11 mouse cellular contexts compared by ENCODE assay signal in the genomic region with DNA sequence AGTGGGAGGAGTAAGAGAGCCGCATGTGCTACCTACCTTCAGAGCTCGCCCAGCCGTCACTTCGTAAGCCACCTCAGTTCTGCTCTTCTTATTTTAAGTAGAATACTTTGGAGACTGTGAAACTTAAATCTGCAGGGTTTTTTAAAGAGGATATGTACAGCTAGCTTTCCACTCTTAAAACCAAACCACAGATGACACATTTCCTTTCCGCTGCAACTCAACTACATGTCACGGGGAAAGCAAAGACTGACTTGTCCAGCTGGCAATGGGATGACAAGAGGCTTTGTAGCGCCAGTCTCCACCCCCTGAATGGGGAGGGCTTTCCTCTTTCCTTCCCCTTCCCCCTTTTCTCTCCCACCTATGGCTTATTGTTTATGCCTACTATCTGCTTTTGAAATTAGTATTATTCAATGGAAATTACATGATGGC. TPM values are rescaled to one million over a fixed set of nuclear protein-coding genes. Genes with fewer than 3 reads are reported as not detected.
DNase-seq lines count a peak whose midpoint lies in the region; ATAC-seq lines count a peak whose summit lies in the region.
"Had no signal": no experiment of that assay in that cellular context is flagged by ENCODE, and none has a peak within 500 bp of the region (broad histone marks: within the 10 kb centered on the region; RNA-seq: fewer than 3 reads in every experiment).

A gene (minus strand): TSS at position 257 of the 429 bp plus-strand sequence.
A gene (minus strand): TSS at position 277 of the 429 bp plus-strand sequence.

- no peak within 1 kb of the TSS for H3K27ac ChIP-seq in embryonic facial prominence, embryonic 14.5 days (replicated peaks; ENCODE audit: low read depth, low read length)
- no peak within 1 kb of the TSS for H3K27ac ChIP-seq in embryonic facial prominence, embryonic 10.5 days (replicated peaks)
- H3K27ac ChIP-seq in kidney, embryonic 16.5 days (ENCODE audit: low read length), result no peak within 1 kb of the TSS
- H3K27ac ChIP-seq: embryonic facial prominence, embryonic 12.5 days; limb, embryonic 13.5 days had no signal

- DNase-seq in embryonic facial prominence, embryonic 14.5 days (ENCODE audit: low spot score), result peak; percentile 35
- DNase-seq in embryonic facial prominence, embryonic 10.5 days (ENCODE audit: low spot score), result no peak
- DNase-seq in CD4-positive helper T cell, adult 2 months (ENCODE audit: low read depth, low spot score), result peak; percentile 89
- peak; percentile 35 to 51 for DNase-seq in heart, postnatal 10 days
- peak; percentile 64 for DNase-seq in lung, postnatal 36 days
- DNase-seq in yolk sac, embryonic 10.5 days (ENCODE audit: low spot score), result no peak
- DNase-seq in kidney, adult 8-10 months, result no peak

- H3K9me3 ChIP-seq in embryonic facial prominence, embryonic 14.5 days (ENCODE audit: control insufficient read depth, low read length), result no peaks in the 10 kb centered on the region
- H3K9me3 ChIP-seq in embryonic facial prominence, embryonic 10.5 days, result no peaks in the 10 kb centered on the region
- H3K9me3 ChIP-seq in kidney, embryonic 16.5 days (ENCODE audit: low read length), result no peaks in the 10 kb centered on the region
- H3K9me3 ChIP-seq: embryonic facial prominence, embryonic 12.5 days; limb, embryonic 13.5 days had no signal

- no peak for ATAC-seq in embryonic facial prominence, embryonic 14.5 days (ENCODE audit: low read depth)
- ATAC-seq in kidney, embryonic 16.5 days (ENCODE audit: low FRiP score, low TSS enrichment), result no peak

- no peak within 1 kb of the TSS for H3K4me2 ChIP-seq in embryonic facial prominence, embryonic 14.5 days (ENCODE audit: low read depth, low read length)
- no peak within 1 kb of the TSS for H3K4me2 ChIP-seq in kidney, embryonic 16.5 days (replicated peaks; ENCODE audit: low read depth, low read length)
- H3K4me2 ChIP-seq: embryonic facial prominence, embryonic 12.5 days; limb, embryonic 13.5 days had no signal

- H3K4me3 ChIP-seq in embryonic facial prominence, embryonic 14.5 days (ENCODE audit: low read depth, low read length), result no peak within 1 kb of the TSS
- H3K4me3 ChIP-seq in embryonic facial prominence, embryonic 10.5 days, result no peak within 1 kb of the TSS
- no peak within 1 kb of the TSS for H3K4me3 ChIP-seq in kidney, embryonic 16.5 days (ENCODE audit: low read length)
- H3K4me3 ChIP-seq: embryonic facial prominence, embryonic 12.5 days; limb, embryonic 13.5 days had no signal

- no peak within 1 kb of the TSS for H3K9ac ChIP-seq in embryonic facial prominence, embryonic 14.5 days (ENCODE audit: low read depth, low read length)
- H3K9ac ChIP-seq in kidney, embryonic 16.5 days (replicated peaks; ENCODE audit: low read length), result no peak within 1 kb of the TSS
- H3K9ac ChIP-seq: embryonic facial prominence, embryonic 12.5 days; limb, embryonic 13.5 days had no signal

- peaks cover 27% of the 10 kb centered on the region; the same call in 1 of the 2 replicates for H3K36me3 ChIP-seq in embryonic facial prominence, embryonic 14.5 days (ENCODE audit: control insufficient read depth, insufficient read depth, low read length)
- H3K36me3 ChIP-seq in embryonic facial prominence, embryonic 10.5 days (replicated peaks), result peaks cover 53% of the 10 kb centered on the region
- no peaks in the 10 kb centered on the region for H3K36me3 ChIP-seq in kidney, embryonic 16.5 days (ENCODE audit: insufficient read depth, low read length)

- H3K27me3 ChIP-seq in embryonic facial prominence, embryonic 14.5 days (replicated peaks; ENCODE audit: control insufficient read depth, insufficient read depth, low read length), result no peaks in the 10 kb centered on the region
- no peaks in the 10 kb centered on the region for H3K27me3 ChIP-seq in embryonic facial prominence, embryonic 10.5 days (replicated peaks; ENCODE audit: low read depth, poor library complexity, severe bottlenecking)
- H3K27me3 ChIP-seq in kidney, embryonic 16.5 days (ENCODE audit: insufficient read depth, low read length), result no peaks in the 10 kb centered on the region
- H3K27me3 ChIP-seq: embryonic facial prominence, embryonic 12.5 days; limb, embryonic 13.5 days had no signal

- 81% methylated on average over 7 of the region's 7 CpGs for whole genome bisulfite sequencing in embryonic facial prominence, embryonic 14.5 days
- 85% methylated on average over 7 of the region's 7 CpGs for WGBS in embryonic facial prominence, embryonic 10.5 days
- WGBS in kidney, embryonic 16.5 days, result 88% methylated on average over 7 of the region's 7 CpGs

- intact Hi-C loops in heart, postnatal 10 days (cut with DNase I), result no loop called here

- peaks cover 10% of the 10 kb centered on the region for H3K4me1 ChIP-seq in embryonic facial prominence, embryonic 14.5 days (ENCODE audit: control insufficient read depth, insufficient read depth, low read length)
- no peaks in the 10 kb centered on the region for H3K4me1 ChIP-seq in embryonic facial prominence, embryonic 10.5 days
- 0 out of 2 replicates have a peak, but pooled peaks cover 2% of the 10 kb centered on the region for H3K4me1 ChIP-seq in kidney, embryonic 16.5 days (ENCODE audit: insufficient read depth, low read length)
- H3K4me1 ChIP-seq: embryonic facial prominence, embryonic 12.5 days had no signal

RNA-seq across cellular contexts. Expression of the first gene that starts in this region (rescaled TPM):
- polyA plus RNA-seq in embryonic facial prominence, embryonic 14.5 days (2014; fragmentation: Nextera tagmentation; extraction: Ambion mirVana), result 0.52 and 0.58 TPM in 2 replicates
- 1.1 and 1.5 TPM in 2 replicates for polyA plus RNA-seq in embryonic facial prominence, embryonic 10.5 days (2016; fragmentation: Nextera tagmentation; extraction: Ambion mirVana)
- total RNA-seq in heart, postnatal 10 days (2021), result under 1 TPM; 0.10 TPM
- 0.51 and 0.56 TPM in 2 replicates for polyA plus RNA-seq in kidney, embryonic 16.5 days (2015; fragmentation: Nextera tagmentation; extraction: Ambion mirVana)
- polyA plus RNA-seq: testis, adult 2 months had no signal

RNA-seq across cellular contexts. Expression of the second gene that starts in this region (rescaled TPM):
- polyA plus RNA-seq in embryonic facial prominence, embryonic 14.5 days (2014; fragmentation: Nextera tagmentation; extraction: Ambion mirVana), result 5.1 and 6.0 TPM in 2 replicates
- 1.6 and 3.0 TPM in 2 replicates for polyA plus RNA-seq in embryonic facial prominence, embryonic 10.5 days (2016; fragmentation: Nextera tagmentation; extraction: Ambion mirVana)
- total RNA-seq in heart, postnatal 10 days (2021), result 1 to 10 TPM in 1 of 2 experiments, under 1 TPM in 1; 0.81 to 2.0 TPM
- 2.3 and 4.0 TPM in 2 replicates for polyA plus RNA-seq in kidney, embryonic 16.5 days (2015; fragmentation: Nextera tagmentation; extraction: Ambion mirVana)

Comparison
In these comparisons a context has a peak if more than half of its experiments do, and no peak if none do; other contexts are left out.
1. DNase-seq: peak in embryonic facial prominence, embryonic 14.5 days (single experiment), CD4-positive helper T cell, adult 2 months (single experiment), heart, postnatal 10 days (2 of 2) and lung, postnatal 36 days (single experiment); none in embryonic facial prominence, embryonic 10.5 days (single experiment), yolk sac, embryonic 10.5 days (single experiment) and kidney, adult 8-10 months (0 of 2).